Mouse (Mus musculus): ENCODE measurements around the gene Ski. TPM values are rescaled to one million over a fixed set of nuclear protein-coding genes. Genes with fewer than 3 reads are reported as not detected.

The Ski gene
- total RNA-seq, 2 experiments from 2014 or later: 65.3 to 80.4 TPM

Other genes starting within 250 kb of the Ski start
- under 1 TPM; 0.27 to 0.79 TPM for gene Plch2, start 165.8 kb downstream of the Ski start, total RNA-seq (2021)
- 10 to 100 TPM; 21.8 to 30.1 TPM for gene Pex10, start 155.6 kb downstream of the Ski start, total RNA-seq (2021)
- 10 to 100 TPM; 91.2 to 93.1 TPM for gene Rer1, start 136.2 kb downstream of the Ski start, total RNA-seq (2021)
- gene Morn1, start 136.0 kb downstream of the Ski start, total RNA-seq (2021): 10 to 100 TPM in 1 of 2 experiments, 1 to 10 TPM in 1; 7.0 to 11.2 TPM
- 10 to 100 TPM; 41.1 to 47.3 TPM for gene Faap20, start 27.2 kb upstream of the Ski start, total RNA-seq (2021)
- 1 to 10 TPM; 5.3 to 6.9 TPM for gene Prkcz, start 138.8 kb upstream of the Ski start, total RNA-seq (2021)
- under 1 TPM; 0.21 to 0.45 TPM for gene Gabrd, start 175.5 kb upstream of the Ski start, total RNA-seq (2021)
- gene Cfap74, start 186.6 kb upstream of the Ski start, total RNA-seq (2021): 1 to 10 TPM in 1 of 2 experiments, under 1 TPM in 1; 0.48 to 1.1 TPM
- 10 to 100 TPM; 14.9 to 17.5 TPM for gene Tmem52, start 246.5 kb upstream of the Ski start, total RNA-seq (2021)